Mouse (Mus musculus): ENCODE measurements around the gene Snrpb2. TPM values are rescaled to one million over a fixed set of nuclear protein-coding genes. Genes with fewer than 3 reads are reported as not detected.

Gene Snrpb2
- total and polyA plus RNA-seq, 2 experiments from 2014 or later, result 22.6 to 59.2 TPM

GRCm38 (mm10) chr2:143055251-143055650 lies 7.6 kb upstream of the Snrpb2 start:
- no peaks in the 10 kb centered on the region for H3K36me3 ChIP-seq (ENCODE audit: insufficient read depth, low read length)
- no peak overlapping the region for H3K9ac ChIP-seq (replicated peaks; ENCODE audit: low read length, poor library complexity, severe bottlenecking)
- no peaks in the 10 kb centered on the region for H3K9me3 ChIP-seq (ENCODE audit: low read length)
- no peak for TF ChIP-seq CTCF (IDR thresholded peaks at IDR 0.05)
- DNase-seq (ENCODE audit: low spot score), result no peak
- H3K27me3 ChIP-seq (ENCODE audit: insufficient read depth, low read length), result no peaks in the 10 kb centered on the region
- ATAC-seq (ENCODE audit: low FRiP score), result no peak
- H3K4me1 ChIP-seq (ENCODE audit: insufficient read depth, low read length), result no peaks in the 10 kb centered on the region
- H3K4me2 ChIP-seq (ENCODE audit: low read depth, low read length, poor library complexity, severe bottlenecking), result no peak overlapping the region
- H3K4me3 ChIP-seq (ENCODE audit: low read depth, low read length), result no peak overlapping the region
- H3K27ac ChIP-seq (ENCODE audit: low read depth, low read length), result no peak overlapping the region

- 82% methylated on average over 5 of the region's 5 CpGs for WGBS
- DNase-seq (ENCODE audit: low spot score) (no peak), ATAC-seq (ENCODE audit: low FRiP score) (no peak)
- Histone ChIP-seq H3K9me3 (ENCODE audit: low read length) (no peaks in the 10 kb centered on the region), H3K36me3 (ENCODE audit: insufficient read depth, low read length) (no peaks in the 10 kb centered on the region), H3K27ac (ENCODE audit: low read depth, low read length) (no peak overlapping the region), H3K4me1 (ENCODE audit: insufficient read depth, low read length) (no peaks in the 10 kb centered on the region), H3K4me2 (ENCODE audit: low read depth, low read length, poor library complexity, severe bottlenecking) (no peak overlapping the region), H3K4me3 (ENCODE audit: low read depth, low read length) (no peak overlapping the region), H3K27me3 (ENCODE audit: insufficient read depth, low read length) (no peaks in the 10 kb centered on the region), H3K9ac (replicated peaks; ENCODE audit: low read length, poor library complexity, severe bottlenecking) (no peak overlapping the region)
- TF ChIP-seq CTCF (IDR thresholded peaks at IDR 0.05), result no peak
Measured at GRCm38 (mm10) chr2:143056736-143057135, 6.1 kb upstream of the Snrpb2 start.

GRCm38 (mm10) chr2:143062432-143062811 lies 417 bp upstream of the Snrpb2 start:
- WGBS, result 33% methylated on average over 6 of the region's 6 CpGs
- ATAC-seq (ENCODE audit: low FRiP score), result no peak; the same call in 1 of the 2 replicates
- H3K4me3 ChIP-seq (ENCODE audit: low read depth, low read length), result peak overlapping the region; percentile 78

GRCm38 (mm10) chr2:143065914-143066313 lies 3.1 kb downstream of the Snrpb2 start:
- DNase-seq (ENCODE audit: low spot score), result no peak
- H3K4me2 ChIP-seq (ENCODE audit: low read depth, low read length, poor library complexity, severe bottlenecking), result no peak overlapping the region
- no peak overlapping the region for H3K9ac ChIP-seq (replicated peaks; ENCODE audit: low read length, poor library complexity, severe bottlenecking)
- no peak overlapping the region for H3K27ac ChIP-seq (ENCODE audit: low read depth, low read length)
- H3K27me3 ChIP-seq (ENCODE audit: insufficient read depth, low read length), result no peaks in the 10 kb centered on the region
- no peak overlapping the region for H3K4me3 ChIP-seq (ENCODE audit: low read depth, low read length)
- no peak for TF ChIP-seq CTCF (IDR thresholded peaks at IDR 0.05)
- peaks cover 22% of the 10 kb centered on the region for H3K36me3 ChIP-seq (ENCODE audit: insufficient read depth, low read length)
- ATAC-seq (ENCODE audit: low FRiP score), result no peak
- WGBS, result 94% methylated on average over 3 of the region's 3 CpGs
- H3K9me3 ChIP-seq (ENCODE audit: low read length), result no peaks in the 10 kb centered on the region
- H3K4me1 ChIP-seq (ENCODE audit: insufficient read depth, low read length), result no peaks in the 10 kb centered on the region

More at GRCm38 (mm10) chr2:143062432-143062811, 417 bp upstream of the Snrpb2 start:
- Histone ChIP-seq H3K36me3 (ENCODE audit: insufficient read depth, low read length) (peaks cover 7% of the 10 kb centered on the region; the same call in 1 of the 2 replicates), H3K4me1 (ENCODE audit: insufficient read depth, low read length) (no peaks in the 10 kb centered on the region), H3K9me3 (ENCODE audit: low read length) (no peaks in the 10 kb centered on the region), H3K27me3 (ENCODE audit: insufficient read depth, low read length) (no peaks in the 10 kb centered on the region), H3K27ac (ENCODE audit: low read depth, low read length) (no peak overlapping the region), H3K9ac (replicated peaks; ENCODE audit: low read length, poor library complexity, severe bottlenecking) (peak overlapping the region; percentile 86; the same call in 1 of the 2 replicates), H3K4me2 (ENCODE audit: low read depth, low read length, poor library complexity, severe bottlenecking) (peak overlapping the region; percentile 54)
- no peak for DNase-seq (ENCODE audit: low spot score)
- TF ChIP-seq CTCF (IDR thresholded peaks at IDR 0.05), result no peak

- DNase-seq (ENCODE audit: low spot score) (no peak), ATAC-seq (ENCODE audit: low FRiP score) (no peak)
- Histone ChIP-seq H3K27ac (ENCODE audit: low read depth, low read length) (no peak within 1 kb of the TSS), H3K4me2 (ENCODE audit: low read depth, low read length, poor library complexity, severe bottlenecking) (no peak within 1 kb of the TSS), H3K9me3 (ENCODE audit: low read length) (no peaks in the 10 kb centered on the region), H3K9ac (replicated peaks; ENCODE audit: low read length, poor library complexity, severe bottlenecking) (no peak within 1 kb of the TSS), H3K27me3 (ENCODE audit: insufficient read depth, low read length) (no peaks in the 10 kb centered on the region), H3K36me3 (ENCODE audit: insufficient read depth, low read length) (no peaks in the 10 kb centered on the region), H3K4me1 (ENCODE audit: insufficient read depth, low read length) (no peaks in the 10 kb centered on the region), H3K4me3 (ENCODE audit: low read depth, low read length) (no peak within 1 kb of the TSS)
- no peak for TF ChIP-seq CTCF (IDR thresholded peaks at IDR 0.05)
- WGBS, result 68% methylated on average over 8 of the region's 8 CpGs
Measured at GRCm38 (mm10) chr2:143078198-143078851, 15.5 kb downstream of the Snrpb2 start, which contains the start of gene Otor. Gene Otor, plus strand, starts transcription at chr2:143078473.

- no peak overlapping the region for H3K4me3 ChIP-seq (ENCODE audit: low read depth, low read length)
- no peak overlapping the region for H3K4me2 ChIP-seq (ENCODE audit: low read depth, low read length, poor library complexity, severe bottlenecking)
- 85% methylated on average over 3 of the region's 3 CpGs for WGBS
- ATAC-seq (ENCODE audit: low FRiP score), result no peak
- H3K4me1 ChIP-seq (ENCODE audit: insufficient read depth, low read length), result no peaks in the 10 kb centered on the region
- no peaks in the 10 kb centered on the region for H3K36me3 ChIP-seq (ENCODE audit: insufficient read depth, low read length)
- no peak overlapping the region for H3K27ac ChIP-seq (ENCODE audit: low read depth, low read length)
- no peaks in the 10 kb centered on the region for H3K27me3 ChIP-seq (ENCODE audit: insufficient read depth, low read length)
- no peak for TF ChIP-seq CTCF (IDR thresholded peaks at IDR 0.05)
- DNase-seq (ENCODE audit: low spot score), result no peak
- H3K9me3 ChIP-seq (ENCODE audit: low read length), result no peaks in the 10 kb centered on the region
- no peak overlapping the region for H3K9ac ChIP-seq (replicated peaks; ENCODE audit: low read length, poor library complexity, severe bottlenecking)
Measured at GRCm38 (mm10) chr2:143081693-143082092, 18.9 kb downstream of the Snrpb2 start.

Measured in midbrain, postnatal 0 days (tissue).